Mouse (Mus musculus) cortical plate, adult 2 months (tissue): ENCODE results near the gene Hist1h2bc. TPM values are rescaled to one million over a fixed set of nuclear protein-coding genes. Genes with fewer than 3 reads are reported as not detected.

Experiments used
- H3K27ac ChIP-seq: fragments of 200-500 bp; 2 replicates; pipeline ENCODE4 v1.5.1; 2012; ENCODE audit warnings: low read length, control low read depth, inconsistent platforms; ENCODE audit not compliant: insufficient read depth
- H3K4me1 ChIP-seq: fragments of 200-500 bp; 2 replicates; pipeline ENCODE4 v1.6.1; 2011; ENCODE audit warnings: low read length; ENCODE audit not compliant: control insufficient read depth, insufficient read depth
- H3K4me3 ChIP-seq: fragments of 200-500 bp; 2 replicates; pipeline ENCODE4 v1.5.1; 2011; ENCODE audit warnings: mild to moderate bottlenecking, low read length, control low read depth; ENCODE audit not compliant: insufficient read depth
- CTCF ChIP-seq: fragments of 200-500 bp; IDR thresholded peaks from 2 replicates; pipeline ENCODE4 v1.5.1; 2011; ENCODE audit warnings: mild to moderate bottlenecking, control low read depth, low read length; ENCODE audit not compliant: insufficient read depth; ENCODE audit errors: extremely low read depth
- POLR2A ChIP-seq: fragments of 200-500 bp; IDR thresholded peaks from 2 replicates; pipeline ENCODE4 v1.6.1; 2011; ENCODE audit warnings: mild to moderate bottlenecking, low read length, control low read depth; ENCODE audit not compliant: insufficient read depth; ENCODE audit errors: extremely low read depth
- polyA plus RNA-seq: library from polyadenylated mRNA; depleted of rRNA; stranded (reverse); fragments of >200 nt; gene quantifications from 2 replicates; pipeline ENCODE4 v1.2.3, GENCODE M21; 2012

Gene Hist1h2bc
- polyA plus RNA-seq, 1 experiment: 130 TPM

GRCm38 (mm10) chr13:23687181-23687580, 3.2 kb downstream of the Hist1h2bc start:
- Histone ChIP-seq H3K27ac (no peak overlapping the region), H3K4me3 (no peak overlapping the region), H3K4me1 (no peaks in the 10 kb centered on the region)
- TF ChIP-seq CTCF (no peak), POLR2A (no peak)

- TF ChIP-seq CTCF (no peak), POLR2A (no peak)
- Histone ChIP-seq H3K4me1 (no peaks in the 10 kb centered on the region), H3K4me3 (no peak overlapping the region), H3K27ac (no peak overlapping the region)
These were observed 3.9 kb downstream of the Hist1h2bc start for GRCm38 (mm10) chr13:23687907-23688306.

GRCm38 (mm10) chr13:23688956-23689355, 5.0 kb downstream of the Hist1h2bc start:
- Histone ChIP-seq H3K27ac (no peak overlapping the region), H3K4me3 (no peak overlapping the region), H3K4me1 (no peaks in the 10 kb centered on the region)
- no peak for TF ChIP-seq POLR2A

GRCm38 (mm10) chr13:23689459-23689858, 5.5 kb downstream of the Hist1h2bc start:
- H3K4me3 ChIP-seq: no peak overlapping the region
- TF ChIP-seq POLR2A: no peak
- TF ChIP-seq CTCF: no peak
- no peaks in the 10 kb centered on the region for H3K4me1 ChIP-seq

GRCm38 (mm10) chr13:23693856-23694440, 9.9 kb downstream of the Hist1h2bc start:
- TF ChIP-seq POLR2A (no peak), CTCF (no peak)
- no peaks in the 10 kb centered on the region for H3K4me1 ChIP-seq
- no peak overlapping the region for H3K4me3 ChIP-seq
- no peak overlapping the region for H3K27ac ChIP-seq

More at GRCm38 (mm10) chr13:23689459-23689858, 5.5 kb downstream of the Hist1h2bc start:
- H3K27ac ChIP-seq: no peak overlapping the region

GRCm38 (mm10) chr13:23694956-23695355, 11.0 kb downstream of the Hist1h2bc start:
- Histone ChIP-seq H3K27ac (no peak overlapping the region), H3K4me1 (no peaks in the 10 kb centered on the region), H3K4me3 (no peak overlapping the region)
- no peak for TF ChIP-seq POLR2A
- no peak for TF ChIP-seq CTCF

- no peaks in the 10 kb centered on the region for H3K4me1 ChIP-seq
- no peak within 1 kb of the TSS for H3K27ac ChIP-seq
- TF ChIP-seq POLR2A: no peak
- TF ChIP-seq CTCF: no peak
- no peak within 1 kb of the TSS for H3K4me3 ChIP-seq
These were observed 11.5 kb downstream of the Hist1h2bc start, which contains the start of gene Hist1h1t for GRCm38 (mm10) chr13:23695514-23695913. TSS of gene Hist1h1t (plus strand) at chr13:23695814.

GRCm38 (mm10) chr13:23696061-23696474, 12.1 kb downstream of the Hist1h2bc start:
- no peak overlapping the region for H3K27ac ChIP-seq
- H3K4me3 ChIP-seq: no peak overlapping the region
- no peak for TF ChIP-seq CTCF
- H3K4me1 ChIP-seq: no peaks in the 10 kb centered on the region

GRCm38 (mm10) chr13:23697491-23698299, 13.7 kb downstream of the Hist1h2bc start:
- H3K4me1 ChIP-seq: no peaks in the 10 kb centered on the region
- peak overlapping the region; percentile 46 for H3K4me3 ChIP-seq
- 0 out of 2 replicates have a peak overlapping the region, but pooled peaks have one; percentile 29 for H3K27ac ChIP-seq
- TF ChIP-seq CTCF: peak; percentile 60
- TF ChIP-seq POLR2A: no peak

- no peaks in the 10 kb centered on the region for H3K4me1 ChIP-seq
- 0 out of 2 replicates have a peak within 1 kb of the TSS, but pooled peaks have one; percentile 29 for H3K27ac ChIP-seq
- H3K4me3 ChIP-seq: peak within 1 kb of the TSS; percentile 46
- TF ChIP-seq POLR2A (peak; percentile 100), CTCF (no peak)
These were observed 14.3 kb downstream of the Hist1h2bc start, which contains the start of gene Hist1h4c for GRCm38 (mm10) chr13:23698300-23698693. TSS of gene Hist1h4c (minus strand) at chr13:23698454.
